Mouse (Mus musculus): ENCODE data around the gene Col24a1.

GRCm38 (mm10) chr3:145457039-145457438, 164.8 kb downstream of the Col24a1 start:
- TF ChIP-seq CTCF (IDR thresholded peaks at IDR 0.05; ENCODE audit: insufficient read depth, low read depth, low read length), result no peak
- TF ChIP-seq POLR2A (IDR thresholded peaks at IDR 0.05; ENCODE audit: insufficient read depth, low read depth, low read length), result no peak
